Mouse (Mus musculus) retina, adult 2 months (tissue): ENCODE results near the gene 1810024B03Rik.
A peak's percentile ranks its signal among the peaks of the same experiment; 100 is the strongest.
"Not testable (repeated sequence)": the region's sequence is repeated elsewhere in the genome, so short reads cannot be mapped to it uniquely, and the experiment has no call there.

Experiments used
- DNase-seq: peaks from one replicate; pipeline ENCODE4 v3.0.0-alpha.2; 2012; ENCODE audit warnings: low read depth, low spot score

The 1810024B03Rik gene

GRCm38 (mm10) chr2:127207547-127208451 is at the start of gene 1810024B03Rik, which contains the start of gene Snrnp200:
Gene 1810024B03Rik (minus strand): TSS chr2:127208280.
Gene Snrnp200 (plus strand): TSS chr2:127208386.
- peak; percentile 95 for DNase-seq

- DNase-seq = no peak
These were observed 47.2 kb upstream of the 1810024B03Rik start for GRCm38 (mm10) chr2:127255294-127255693.

- DNase-seq = no peak
These were observed 46.6 kb upstream of the 1810024B03Rik start for GRCm38 (mm10) chr2:127254604-127255134.

- DNase-seq = no peak
These were observed 44.7 kb upstream of the 1810024B03Rik start for GRCm38 (mm10) chr2:127252787-127253186.

GRCm38 (mm10) chr2:127251880-127252527 is 43.9 kb upstream of the 1810024B03Rik start:
- no peak for DNase-seq

GRCm38 (mm10) chr2:127251457-127251856 is 43.4 kb upstream of the 1810024B03Rik start:
- no peak for DNase-seq

GRCm38 (mm10) chr2:127250291-127251008 is 42.4 kb upstream of the 1810024B03Rik start:
- DNase-seq = no peak

GRCm38 (mm10) chr2:127248334-127249004 is 40.4 kb upstream of the 1810024B03Rik start:
- DNase-seq = no peak

- DNase-seq = peak; percentile 96
These were observed 39.7 kb upstream of the 1810024B03Rik start, which contains the start of the genes Ciao1 and Tmem127 for GRCm38 (mm10) chr2:127247592-127248333. Gene Ciao1 (minus strand): TSS chr2:127247816. Gene Tmem127 (plus strand): TSS chr2:127247908.

- no peak for DNase-seq
These were observed 32.0 kb upstream of the 1810024B03Rik start for GRCm38 (mm10) chr2:127240065-127240464.

GRCm38 (mm10) chr2:127237897-127238610 is 30.0 kb upstream of the 1810024B03Rik start:
- no peak for DNase-seq

GRCm38 (mm10) chr2:127225261-127225660 is 17.2 kb upstream of the 1810024B03Rik start:
- no peak for DNase-seq

- no peak for DNase-seq
These were observed 9.7 kb upstream of the 1810024B03Rik start for GRCm38 (mm10) chr2:127217746-127218145.

GRCm38 (mm10) chr2:127210701-127211100 is 2.6 kb upstream of the 1810024B03Rik start:
- DNase-seq = no peak

- no peak for DNase-seq
These were observed 331 bp upstream of the 1810024B03Rik start for GRCm38 (mm10) chr2:127208452-127208769.

- DNase-seq = no peak
These were observed 1.2 kb downstream of the 1810024B03Rik start for GRCm38 (mm10) chr2:127206916-127207315.

- DNase-seq = not testable (repeated sequence)
These were observed 2.1 kb downstream of the 1810024B03Rik start for GRCm38 (mm10) chr2:127205936-127206335.

- DNase-seq = peak; percentile 38
These were observed 3.1 kb downstream of the 1810024B03Rik start for GRCm38 (mm10) chr2:127204932-127205331.

- no peak for DNase-seq
These were observed 18.5 kb downstream of the 1810024B03Rik start for GRCm38 (mm10) chr2:127189574-127189973.
